Mouse (Mus musculus) stomach, postnatal 0 days (tissue): ENCODE results near the gene Sigmar1.

Source experiments
- CTCF ChIP-seq: IDR thresholded peaks from 2 replicates; pipeline ENCODE4 v1.5.1; 2016; ENCODE audit warnings: antibody characterized with exemption, low read depth, mild to moderate bottlenecking, moderate library complexity
- EP300 ChIP-seq: optimal IDR thresholded peaks from 2 replicates; pipeline ENCODE3; 2016; ENCODE audit warnings: antibody characterized with exemption

DNA sequence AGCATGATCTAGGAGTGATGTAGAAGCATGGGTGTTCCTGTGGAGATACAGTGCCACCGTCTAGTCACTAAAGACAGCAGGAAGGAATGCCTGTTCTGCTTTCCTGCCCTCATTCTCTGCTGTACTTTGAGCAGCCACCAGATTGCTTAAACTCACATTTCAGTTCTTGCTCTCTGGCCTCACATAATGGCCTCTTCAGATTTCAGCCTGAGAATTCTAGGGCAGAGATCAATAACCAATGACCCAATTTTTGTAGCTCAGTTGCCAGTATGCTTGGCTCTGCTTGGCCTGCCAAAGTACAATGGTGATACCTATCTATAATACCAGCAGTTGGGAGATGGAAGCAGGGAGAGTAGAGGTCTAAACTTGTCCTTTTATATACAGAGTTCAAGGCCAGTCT lies 10.9 kb downstream of the Sigmar1 start:
- TF ChIP-seq CTCF (no peak), EP300 (no peak)
